Mouse (Mus musculus) layer of hippocampus, adult 11-12 months (tissue): ENCODE results near the gene Krtap4-8.
"Not testable (repeated sequence)": the region's sequence is repeated elsewhere in the genome, so short reads cannot be mapped to it uniquely, and the experiment has no call there.

Source experiments
- DNase-seq: peaks from one replicate; pipeline ENCODE4 v3.0.0; 2022; ENCODE audit warnings: low spot score

Gene Krtap4-8

GRCm38 (mm10) chr11:99780604-99781003 is at the start of gene Krtap4-8:
Gene Krtap4-8, minus strand, starts transcription at chr11:99780704.
- no peak for DNase-seq

GRCm38 (mm10) chr11:99815566-99815965 is 35.1 kb upstream of the Krtap4-8 start, which contains the start of gene Gm11564:
Gene Gm11564, minus strand, starts transcription at chr11:99815666.
- not testable (repeated sequence) for DNase-seq

- DNase-seq, result not testable (repeated sequence)
These were observed 29.3 kb upstream of the Krtap4-8 start, which contains the start of gene Krtap4-13 for GRCm38 (mm10) chr11:99809792-99810191. Gene Krtap4-13, minus strand, starts transcription at chr11:99809892.

DNA sequence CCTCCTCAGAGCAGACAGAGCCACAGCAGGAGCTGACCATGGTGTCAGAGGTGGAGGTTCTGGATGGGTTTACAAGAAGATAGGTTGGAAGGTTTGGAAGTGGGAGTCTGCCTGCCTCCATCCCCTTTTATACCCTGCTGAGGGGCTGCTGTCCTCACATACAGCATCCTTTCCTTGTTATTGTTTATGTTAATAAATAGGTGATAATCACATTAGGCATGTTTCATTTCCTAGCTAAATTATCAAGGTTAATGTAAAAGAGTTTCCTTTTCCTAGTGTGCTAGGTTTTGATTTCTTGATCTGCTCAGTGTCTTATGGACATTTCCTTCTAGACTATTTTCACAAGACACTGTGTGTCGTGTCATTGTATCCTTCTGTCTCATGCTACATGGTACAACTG is 23.8 kb upstream of the Krtap4-8 start, which contains the start of gene Gm11554:
Gene Gm11554, minus strand, starts transcription at position 101 of the 400 bp plus-strand sequence.
- not testable (repeated sequence) for DNase-seq

DNA sequence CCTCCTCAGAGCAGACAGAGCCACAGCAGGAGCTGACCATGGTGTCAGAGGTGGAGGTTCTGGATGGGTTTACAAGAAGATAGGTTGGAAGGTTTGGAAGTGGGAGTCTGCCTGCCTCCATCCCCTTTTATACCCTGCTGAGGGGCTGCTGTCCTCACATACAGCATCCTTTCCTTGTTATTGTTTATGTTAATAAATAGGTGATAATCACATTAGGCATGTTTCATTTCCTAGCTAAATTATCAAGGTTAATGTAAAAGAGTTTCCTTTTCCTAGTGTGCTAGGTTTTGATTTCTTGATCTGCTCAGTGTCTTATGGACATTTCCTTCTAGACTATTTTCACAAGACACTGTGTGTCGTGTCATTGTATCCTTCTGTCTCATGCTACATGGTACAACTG is 18.3 kb upstream of the Krtap4-8 start, which contains the start of gene Gm11569:
Gene Gm11569, minus strand, starts transcription at position 101 of the 400 bp plus-strand sequence.
- not testable (repeated sequence) for DNase-seq

DNA sequence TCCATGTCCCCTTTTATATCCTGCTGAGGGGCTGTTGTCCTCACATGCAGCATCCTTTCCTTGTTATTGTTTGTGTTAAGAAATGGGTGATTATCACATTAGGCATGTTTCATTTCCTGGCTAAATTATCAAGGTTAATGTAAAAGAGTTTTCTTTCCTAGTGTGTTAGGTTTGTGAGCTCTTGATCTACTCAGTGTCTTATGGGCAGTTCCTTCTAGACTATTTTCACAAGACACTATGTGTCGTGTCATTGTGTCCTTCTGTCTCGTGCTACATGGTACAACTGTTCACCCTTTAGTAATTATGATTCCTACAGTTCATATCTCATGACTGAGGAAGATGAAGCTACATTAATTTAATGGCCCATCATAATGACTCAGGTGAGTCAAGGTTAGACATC is 12.9 kb upstream of the Krtap4-8 start, which contains the start of gene Gm11596:
Gene Gm11596, minus strand, starts transcription at position 101 of the 400 bp plus-strand sequence.
- no peak for DNase-seq

DNA sequence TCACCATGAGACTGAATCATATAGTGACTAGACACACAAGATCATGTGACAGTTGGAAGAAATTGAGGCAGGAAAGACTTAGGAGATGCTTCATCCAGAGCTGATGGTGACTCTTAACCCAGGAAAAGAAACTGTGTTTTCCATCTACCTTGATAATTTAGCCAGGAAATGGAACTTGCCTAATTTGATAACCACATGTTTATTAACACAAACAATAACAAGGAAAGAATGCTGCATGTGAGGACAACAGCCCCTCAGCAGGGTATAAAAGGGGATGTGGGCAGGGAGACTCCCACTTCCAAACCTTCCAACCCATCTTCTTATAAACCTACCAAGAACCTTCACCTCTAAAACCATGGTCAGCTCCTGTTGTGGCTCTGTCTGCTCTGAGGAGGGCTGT is 4.4 kb upstream of the Krtap4-8 start, which contains the start of gene Krtap4-9:
Gene Krtap4-9, plus strand, starts transcription at position 301 of the 400 bp plus-strand sequence.
- DNase-seq, result not testable (repeated sequence)

GRCm38 (mm10) chr11:99778401-99778800 is 2.1 kb downstream of the Krtap4-8 start:
- no peak for DNase-seq

GRCm38 (mm10) chr11:99772813-99773212 is 7.7 kb downstream of the Krtap4-8 start, which contains the start of gene Gm11595:
Gene Gm11595, minus strand, starts transcription at chr11:99772913.
- not testable (repeated sequence) for DNase-seq

- no peak for DNase-seq
These were observed 12.1 kb downstream of the Krtap4-8 start for GRCm38 (mm10) chr11:99768410-99768809.

DNA sequence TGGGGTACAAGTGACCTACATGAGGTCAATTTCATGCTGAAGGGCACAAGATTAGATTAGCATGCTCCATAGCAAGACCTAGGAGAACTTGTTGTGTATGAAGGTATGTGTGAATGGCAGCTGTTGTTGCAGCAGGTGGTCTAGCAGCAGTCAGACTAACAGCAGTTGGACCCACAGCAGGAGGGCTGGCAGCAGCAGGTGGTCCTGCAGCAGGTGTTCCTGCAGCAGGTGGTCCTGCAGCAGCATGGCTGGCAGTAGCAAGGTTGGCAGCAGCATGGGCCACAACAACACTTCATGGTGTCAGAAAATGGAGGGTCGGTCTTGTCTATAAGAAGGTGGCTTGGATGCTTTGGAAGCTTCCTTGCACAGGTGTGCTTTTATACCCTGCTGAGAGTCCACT is 21.6 kb downstream of the Krtap4-8 start:
- no peak for DNase-seq

DNA sequence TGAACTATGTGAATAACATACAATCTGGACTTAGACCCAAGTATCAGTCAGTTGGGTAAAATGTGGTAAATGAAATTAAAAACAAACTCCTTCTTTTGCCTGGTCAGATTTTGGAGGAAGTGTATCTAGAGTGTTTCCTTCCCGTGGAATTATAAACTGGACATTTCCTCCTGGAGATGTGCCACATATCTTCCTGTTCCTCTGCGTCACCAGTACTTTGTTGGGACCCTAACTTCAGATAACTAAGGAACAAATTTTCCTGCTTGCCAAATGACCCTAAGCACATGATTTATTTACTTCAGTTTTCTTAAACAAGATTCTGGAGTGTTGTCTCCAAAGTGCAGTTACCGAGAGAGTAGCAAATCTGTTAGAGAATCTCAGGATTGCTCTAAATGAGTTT is 36.5 kb downstream of the Krtap4-8 start:
- no peak for DNase-seq

GRCm38 (mm10) chr11:99734190-99734589 is 46.3 kb downstream of the Krtap4-8 start, which contains the start of gene Gm14180:
Gene Gm14180, minus strand, starts transcription at chr11:99734290.
- no peak for DNase-seq
